Mouse (Mus musculus): ENCODE data around the gene Cldn18. TPM values are rescaled to one million over a fixed set of nuclear protein-coding genes. Genes with fewer than 3 reads are reported as not detected.

The Cldn18 gene
- 0.84 and 1.9 TPM in 2 replicates for polyA plus RNA-seq (2015; fragmentation: Nextera tagmentation; extraction: Ambion mirVana)

DNA sequence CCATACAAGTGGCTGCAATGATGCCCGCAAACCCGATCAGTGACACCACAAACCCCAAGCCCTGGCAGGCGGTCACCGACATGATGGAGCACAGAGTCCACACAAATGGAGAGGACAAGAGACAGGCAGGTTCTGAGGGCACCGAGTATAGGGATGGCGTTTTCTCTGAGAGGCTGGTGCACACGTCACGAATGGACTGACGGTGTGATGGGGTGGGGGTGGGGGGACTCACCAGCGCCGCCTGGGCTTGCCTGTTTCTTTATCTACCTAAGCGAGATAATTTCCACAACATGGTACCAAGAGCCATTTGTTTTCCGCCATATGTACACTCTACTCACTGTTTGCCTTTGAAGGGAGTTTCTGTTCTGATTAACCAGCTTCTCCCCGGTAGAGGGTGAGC, at the start of gene Cldn18:
Cldn18 (minus strand) TSS at position 134 of the 400 bp plus-strand sequence.
- no peaks in the 10 kb centered on the region for H3K4me1 ChIP-seq (replicated peaks)
- H3K4me3 ChIP-seq: no peak within 1 kb of the TSS
- ATAC-seq (ENCODE audit: low read depth): no peak
- H3K36me3 ChIP-seq: no peaks in the 10 kb centered on the region
- no peaks in the 10 kb centered on the region for H3K9me3 ChIP-seq
- no peak within 1 kb of the TSS for H3K9ac ChIP-seq
- 93% methylated on average over 14 of the region's 14 CpGs for WGBS
- H3K27ac ChIP-seq (replicated peaks): no peak within 1 kb of the TSS
- H3K27me3 ChIP-seq: no peaks in the 10 kb centered on the region
- no peak within 1 kb of the TSS for H3K4me2 ChIP-seq

DNA sequence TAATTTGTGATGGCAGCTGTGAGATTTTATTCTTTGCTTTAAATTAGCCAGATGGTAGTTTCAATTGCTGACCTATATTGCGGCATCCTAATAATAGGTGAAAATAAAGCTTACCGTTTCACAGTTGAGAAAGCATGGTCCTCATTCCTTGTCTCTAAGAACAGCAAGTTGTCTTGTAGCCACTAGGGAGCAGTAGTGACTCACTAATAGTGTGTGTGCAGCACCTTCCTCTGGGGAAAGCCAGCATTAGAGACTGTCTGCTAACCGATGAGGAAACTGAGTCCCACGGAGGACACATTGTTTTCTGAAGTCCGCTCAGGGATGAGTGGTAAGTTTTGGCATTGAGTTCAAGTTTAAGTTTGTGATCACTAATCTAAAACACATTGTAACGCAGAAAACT, 46.5 kb upstream of the Cldn18 start:
- Histone ChIP-seq H3K36me3 (no peaks in the 10 kb centered on the region), H3K9ac (no peak overlapping the region), H3K9me3 (no peaks in the 10 kb centered on the region), H3K4me3 (no peak overlapping the region), H3K4me1 (replicated peaks) (no peaks in the 10 kb centered on the region), H3K4me2 (no peak overlapping the region), H3K27me3 (no peaks in the 10 kb centered on the region), H3K27ac (replicated peaks) (no peak overlapping the region)
- 62% methylated on average over 6 of the region's 6 CpGs for WGBS
- no peak for ATAC-seq (ENCODE audit: low read depth)

DNA sequence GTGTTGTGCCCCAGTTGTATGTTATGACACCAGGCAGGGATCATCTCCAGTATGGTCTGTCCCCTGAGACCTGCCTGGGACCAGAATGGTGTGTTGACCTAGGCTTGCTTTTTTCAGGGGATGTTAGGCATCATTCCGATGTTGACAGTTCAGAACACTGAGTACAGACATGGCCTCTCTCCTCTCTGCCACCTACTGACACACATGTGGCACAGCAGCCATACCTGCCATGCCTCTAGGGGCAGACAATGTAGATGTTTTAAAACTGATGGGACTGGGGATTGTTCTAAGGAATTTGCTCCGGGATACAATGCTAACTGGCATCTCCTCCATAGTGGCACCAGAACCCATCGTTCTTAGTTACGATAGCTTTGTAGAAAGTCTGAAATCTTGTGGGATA, 33.2 kb upstream of the Cldn18 start:
- H3K27ac ChIP-seq (replicated peaks): no peak overlapping the region
- no peak for ATAC-seq (ENCODE audit: low read depth)
- no peak overlapping the region for H3K4me3 ChIP-seq
- 83% methylated on average over 4 of the region's 4 CpGs for WGBS
- H3K36me3 ChIP-seq: no peaks in the 10 kb centered on the region
- H3K9me3 ChIP-seq: no peaks in the 10 kb centered on the region
- H3K9ac ChIP-seq: no peak overlapping the region
- H3K4me2 ChIP-seq: no peak overlapping the region
- H3K4me1 ChIP-seq (replicated peaks): peaks cover under 1% of the 10 kb centered on the region
- no peaks in the 10 kb centered on the region; the same call in 1 of the 2 replicates for H3K27me3 ChIP-seq

DNA sequence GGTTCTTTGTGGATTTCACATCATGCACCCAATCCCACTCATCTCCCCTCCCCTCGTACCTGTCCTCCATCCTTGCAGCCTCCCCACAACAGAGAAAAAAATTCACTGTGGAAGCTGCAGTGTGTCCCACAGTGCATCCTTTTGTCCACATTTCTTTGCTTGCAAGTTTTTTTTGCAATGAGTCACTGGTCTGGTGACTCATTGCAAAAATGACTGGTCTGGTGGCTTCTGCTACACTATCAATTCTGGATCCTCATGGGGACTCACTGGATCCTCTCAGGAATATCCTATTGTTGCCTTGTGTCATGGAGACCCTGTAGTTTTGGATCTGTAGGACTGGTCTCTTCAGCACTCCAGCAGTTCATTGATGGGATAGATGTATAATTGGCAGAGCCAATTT, 31.2 kb upstream of the Cldn18 start:
- no peak overlapping the region for H3K4me3 ChIP-seq
- peaks cover 16% of the 10 kb centered on the region for H3K4me1 ChIP-seq (replicated peaks)
- no peak overlapping the region for H3K4me2 ChIP-seq
- no peak for ATAC-seq (ENCODE audit: low read depth)
- H3K36me3 ChIP-seq: no peaks in the 10 kb centered on the region
- WGBS: 82% methylated on average over 1 of the region's 1 CpGs
- H3K27me3 ChIP-seq: no peaks in the 10 kb centered on the region; the same call in 1 of the 2 replicates
- no peak overlapping the region for H3K9ac ChIP-seq
- H3K27ac ChIP-seq (replicated peaks): no peak overlapping the region
- H3K9me3 ChIP-seq: no peaks in the 10 kb centered on the region

DNA sequence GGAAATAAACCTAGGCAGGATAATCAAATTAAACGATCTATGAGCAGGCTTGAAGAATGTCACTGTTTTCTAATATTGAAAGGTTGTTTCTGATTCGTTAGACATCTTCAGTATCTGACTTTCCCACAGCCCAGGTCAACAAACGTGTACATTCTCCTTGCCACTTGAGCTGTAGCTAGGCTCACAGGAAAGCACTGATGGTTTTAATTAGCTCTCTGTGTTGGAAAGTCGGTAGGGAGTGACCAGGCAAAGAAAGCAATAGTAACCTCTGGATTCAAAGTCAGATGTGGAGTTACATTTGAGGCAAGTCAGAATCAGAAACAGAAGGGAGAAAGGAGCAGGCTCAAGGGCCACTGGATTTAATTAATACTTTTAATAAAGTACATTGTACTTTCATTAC, 30.7 kb upstream of the Cldn18 start:
- WGBS: 76% methylated on average over 4 of the region's 4 CpGs
- ATAC-seq (ENCODE audit: low read depth): no peak
- Histone ChIP-seq H3K36me3 (no peaks in the 10 kb centered on the region), H3K27me3 (no peaks in the 10 kb centered on the region; the same call in 1 of the 2 replicates), H3K4me1 (replicated peaks) (peaks cover 16% of the 10 kb centered on the region), H3K9ac (no peak overlapping the region), H3K4me2 (no peak overlapping the region), H3K27ac (replicated peaks) (no peak overlapping the region), H3K4me3 (no peak overlapping the region), H3K9me3 (no peaks in the 10 kb centered on the region)

DNA sequence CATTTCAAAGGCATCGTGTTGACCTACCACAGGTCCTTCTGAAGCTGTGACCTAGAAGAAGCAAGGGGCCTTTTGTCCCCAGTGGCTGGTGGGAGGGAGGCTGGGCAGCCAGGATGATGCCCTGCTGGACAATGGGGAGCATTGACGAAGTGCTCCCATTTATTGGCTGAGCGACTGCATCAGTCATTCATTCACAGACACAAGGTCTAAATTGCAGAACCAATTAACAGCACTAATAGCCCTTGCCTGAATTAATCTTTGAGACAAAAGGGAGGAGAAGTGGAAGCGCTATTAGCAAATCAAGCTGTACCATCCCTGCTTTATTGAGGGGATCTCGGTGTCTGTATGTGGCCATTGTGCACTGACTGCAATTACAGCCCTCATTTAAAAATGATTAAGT, 27.5 kb upstream of the Cldn18 start:
- no peak overlapping the region for H3K4me3 ChIP-seq
- no peaks in the 10 kb centered on the region for H3K9me3 ChIP-seq
- peak; percentile 74 for ATAC-seq (ENCODE audit: low read depth)
- WGBS: 20% methylated on average over 5 of the region's 5 CpGs
- peaks cover 16% of the 10 kb centered on the region for H3K4me1 ChIP-seq (replicated peaks)
- no peaks in the 10 kb centered on the region; the same call in 1 of the 2 replicates for H3K27me3 ChIP-seq
- H3K4me2 ChIP-seq: 0 out of 2 replicates have a peak overlapping the region, but pooled peaks have one; percentile 11
- no peaks in the 10 kb centered on the region for H3K36me3 ChIP-seq
- no peak overlapping the region for H3K9ac ChIP-seq
- H3K27ac ChIP-seq (replicated peaks): no peak overlapping the region

DNA sequence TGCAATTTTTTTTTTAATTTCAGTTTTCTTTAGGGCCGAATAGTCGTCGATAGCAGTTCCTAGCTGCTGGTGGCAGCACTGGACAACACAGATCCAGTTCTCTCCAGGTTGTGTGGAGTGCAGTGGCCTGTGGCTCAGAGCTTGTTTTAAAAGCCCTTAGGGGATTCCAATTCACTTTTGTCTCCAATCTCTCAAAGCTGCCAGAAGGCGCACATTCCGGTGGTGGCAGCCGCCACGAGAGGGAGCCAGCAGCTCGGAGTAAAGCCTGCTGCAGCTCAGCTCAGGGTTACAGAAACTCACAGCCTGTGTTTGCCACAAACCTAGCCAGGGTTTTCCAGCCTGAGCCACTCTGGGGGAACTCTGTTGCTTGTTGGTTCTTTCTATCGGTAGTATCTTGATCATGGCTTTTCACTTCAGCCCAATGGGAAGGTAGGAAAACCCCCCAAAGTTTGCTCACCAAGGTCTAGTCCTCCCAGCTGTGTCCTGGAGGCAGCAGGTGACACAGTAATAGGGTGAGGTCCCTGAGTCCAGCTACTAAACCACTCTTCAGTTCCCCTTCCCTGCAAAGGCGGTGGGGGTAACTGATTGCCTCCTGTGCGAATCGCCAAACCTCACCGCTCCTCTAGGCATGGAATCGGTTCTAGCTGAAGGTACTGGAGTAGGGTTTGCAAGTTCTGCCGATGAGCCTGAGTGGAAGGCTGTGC, 13.0 kb upstream of the Cldn18 start:
- Histone ChIP-seq H3K27me3 (peaks cover 5% of the 10 kb centered on the region; the same call in 1 of the 2 replicates), H3K36me3 (no peaks in the 10 kb centered on the region), H3K9ac (no peak overlapping the region), H3K27ac (replicated peaks) (no peak overlapping the region), H3K4me2 (no peak overlapping the region), H3K4me1 (replicated peaks) (no peaks in the 10 kb centered on the region), H3K9me3 (no peaks in the 10 kb centered on the region), H3K4me3 (no peak overlapping the region)
- ATAC-seq (ENCODE audit: low read depth): peak; percentile 84; the same call in 1 of the 2 replicates
- 37% methylated on average over 15 of the region's 15 CpGs for WGBS

DNA sequence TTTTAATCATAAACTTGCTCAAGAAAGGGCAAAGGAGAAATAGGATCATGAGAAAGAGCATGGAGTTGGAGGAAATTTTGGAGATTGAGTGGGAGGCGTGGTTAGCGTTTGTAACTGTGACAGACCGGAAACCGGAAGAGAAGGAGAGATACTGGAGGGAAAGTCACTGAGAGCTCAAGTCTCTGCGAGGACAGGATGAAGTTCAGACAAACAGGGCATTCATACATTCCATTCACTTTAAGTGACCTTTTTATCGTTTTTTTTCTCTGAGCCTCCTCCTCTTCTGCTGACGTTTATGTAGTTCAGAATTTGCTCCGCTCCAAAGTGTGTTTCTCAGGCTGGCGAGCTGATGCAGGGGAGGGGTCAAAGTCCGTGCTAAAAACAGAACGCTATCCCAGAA, 10.8 kb upstream of the Cldn18 start:
- H3K9ac ChIP-seq: no peak overlapping the region
- H3K27ac ChIP-seq (replicated peaks): no peak overlapping the region
- ATAC-seq (ENCODE audit: low read depth): no peak
- H3K36me3 ChIP-seq: no peaks in the 10 kb centered on the region
- peaks cover 5% of the 10 kb centered on the region; the same call in 1 of the 2 replicates for H3K27me3 ChIP-seq
- 74% methylated on average over 11 of the region's 11 CpGs for WGBS
- H3K9me3 ChIP-seq: no peaks in the 10 kb centered on the region
- H3K4me2 ChIP-seq: no peak overlapping the region
- H3K4me3 ChIP-seq: no peak overlapping the region
- no peaks in the 10 kb centered on the region for H3K4me1 ChIP-seq (replicated peaks)

DNA sequence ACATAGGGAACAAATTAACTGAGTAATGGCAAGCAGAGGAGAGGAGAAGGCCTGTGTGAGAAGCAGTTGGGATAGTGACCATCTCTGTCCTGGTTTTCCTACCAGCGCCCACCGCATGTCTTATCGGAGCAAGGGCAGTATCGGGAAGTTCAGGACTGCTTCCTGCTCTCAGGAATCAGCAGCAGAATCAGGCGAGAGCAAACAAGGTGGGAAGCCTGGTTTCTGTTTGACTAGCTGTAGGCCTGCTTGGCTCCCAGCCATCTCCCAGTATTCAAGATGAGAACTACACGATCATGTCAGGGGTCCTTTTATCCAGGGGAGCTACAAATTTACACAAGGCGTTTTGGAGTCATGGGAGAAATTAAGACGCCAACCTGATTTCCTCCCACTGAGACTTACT, 8.2 kb upstream of the Cldn18 start:
- Histone ChIP-seq H3K27ac (replicated peaks) (no peak overlapping the region), H3K9me3 (no peaks in the 10 kb centered on the region), H3K4me1 (replicated peaks) (no peaks in the 10 kb centered on the region), H3K4me2 (no peak overlapping the region), H3K27me3 (no peaks in the 10 kb centered on the region), H3K4me3 (no peak overlapping the region), H3K36me3 (no peaks in the 10 kb centered on the region), H3K9ac (no peak overlapping the region)
- 84% methylated on average over 8 of the region's 8 CpGs for WGBS
- no peak for ATAC-seq (ENCODE audit: low read depth)

DNA sequence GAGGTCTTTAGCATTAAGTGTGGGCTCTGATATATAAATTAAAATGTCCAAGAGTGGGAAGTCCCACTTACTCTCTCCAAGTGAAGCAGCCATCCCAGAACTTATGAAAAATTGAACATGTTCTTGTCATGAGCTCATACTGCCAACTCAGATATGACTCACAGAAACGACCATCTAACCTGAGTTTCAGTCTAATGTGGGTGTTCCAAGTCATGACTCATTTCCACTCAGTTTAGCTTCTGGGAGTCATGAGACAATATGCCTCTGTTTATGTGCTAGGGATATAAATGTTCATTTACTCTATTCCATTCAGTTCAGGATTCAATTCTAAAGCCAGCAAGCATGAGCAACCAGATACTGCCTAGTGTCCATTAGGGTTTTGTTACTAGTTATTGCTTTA, 2.9 kb upstream of the Cldn18 start:
- Histone ChIP-seq H3K4me3 (no peak overlapping the region), H3K9ac (no peak overlapping the region), H3K36me3 (no peaks in the 10 kb centered on the region), H3K27ac (replicated peaks) (no peak overlapping the region), H3K27me3 (no peaks in the 10 kb centered on the region), H3K9me3 (no peaks in the 10 kb centered on the region), H3K4me1 (replicated peaks) (no peaks in the 10 kb centered on the region), H3K4me2 (no peak overlapping the region)
- no peak for ATAC-seq (ENCODE audit: low read depth)
- WGBS: 59% methylated on average over 1 of the region's 1 CpGs

DNA sequence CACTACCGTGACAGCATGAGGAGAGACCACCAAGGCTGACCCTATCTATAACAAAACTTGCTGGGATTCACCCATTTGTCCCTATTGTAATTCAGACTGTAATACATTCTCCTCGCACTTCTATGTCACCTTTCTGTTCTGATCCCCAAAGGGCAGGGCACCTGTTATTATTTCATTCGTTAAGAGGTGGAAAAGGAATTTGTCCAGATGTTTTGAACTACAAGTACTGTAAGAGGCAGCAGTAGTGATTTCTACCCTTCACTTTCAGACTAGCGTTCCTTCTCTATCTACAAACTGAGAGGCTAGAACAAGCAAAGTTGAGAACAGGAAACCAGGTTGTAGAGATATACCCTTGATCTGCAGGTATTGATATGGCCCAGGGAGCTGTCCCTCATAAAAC, 6.8 kb downstream of the Cldn18 start:
- H3K27me3 ChIP-seq: no peaks in the 10 kb centered on the region
- H3K36me3 ChIP-seq: no peaks in the 10 kb centered on the region
- ATAC-seq (ENCODE audit: low read depth): no peak
- H3K4me3 ChIP-seq: no peak overlapping the region
- no peak overlapping the region for H3K27ac ChIP-seq (replicated peaks)
- 82% methylated on average over 4 of the region's 4 CpGs for WGBS
- no peaks in the 10 kb centered on the region for H3K9me3 ChIP-seq
- H3K4me1 ChIP-seq (replicated peaks): no peaks in the 10 kb centered on the region
- no peak overlapping the region for H3K9ac ChIP-seq
- no peak overlapping the region for H3K4me2 ChIP-seq

DNA sequence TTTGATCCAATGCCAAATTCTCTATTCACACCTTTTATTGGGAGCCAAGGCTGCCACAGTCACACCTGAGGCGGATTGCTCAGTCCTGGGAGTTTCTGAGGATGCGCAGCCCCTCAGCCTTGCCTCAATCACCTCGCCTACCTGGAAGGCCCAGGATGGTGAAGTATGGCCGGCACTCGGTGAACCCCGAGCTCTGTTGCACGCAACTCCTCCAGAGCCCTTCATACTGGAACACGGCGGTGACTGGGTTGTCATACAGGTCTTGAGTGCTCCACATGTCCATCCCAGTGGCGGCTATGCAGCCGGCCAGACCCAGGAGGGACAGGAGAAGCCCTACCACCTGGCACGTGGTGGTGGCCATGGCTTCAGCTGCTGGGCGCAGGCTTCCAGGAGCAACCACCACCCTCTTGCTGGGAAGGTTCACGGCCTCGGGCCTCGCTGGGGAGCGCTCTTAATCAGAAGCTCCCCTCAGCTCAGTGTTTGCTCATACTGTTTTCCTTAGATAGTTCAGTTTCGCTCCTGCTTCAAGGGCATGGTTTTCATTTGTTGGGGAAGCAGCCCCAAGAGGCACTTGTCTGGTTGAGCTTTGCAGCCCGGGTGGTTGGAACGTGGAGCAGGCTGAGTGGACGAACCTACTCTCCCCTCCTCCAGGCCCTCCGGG, 7.3 kb downstream of the Cldn18 start:
- no peak overlapping the region for H3K4me2 ChIP-seq
- ATAC-seq (ENCODE audit: low read depth): no peak
- no peak overlapping the region for H3K27ac ChIP-seq (replicated peaks)
- no peaks in the 10 kb centered on the region for H3K36me3 ChIP-seq
- H3K9me3 ChIP-seq: no peaks in the 10 kb centered on the region
- WGBS: 94% methylated on average over 22 of the region's 22 CpGs
- no peak overlapping the region for H3K9ac ChIP-seq
- H3K4me3 ChIP-seq: no peak overlapping the region
- H3K27me3 ChIP-seq: no peaks in the 10 kb centered on the region
- no peaks in the 10 kb centered on the region for H3K4me1 ChIP-seq (replicated peaks)

All from neural tube, embryonic 13.5 days (tissue).